Mouse (Mus musculus): Measurements from ENCODE around the gene Fkbp15. TPM values are rescaled to one million over a fixed set of nuclear protein-coding genes. Genes with fewer than 3 reads are reported as not detected.

Fkbp15 gene
- polyA plus RNA-seq, 1 experiment: 22.1 TPM

- no peaks in the 10 kb centered on the region for H3K9me3 ChIP-seq (replicated peaks; ENCODE audit: control insufficient read depth, insufficient read depth, low read length, poor library complexity, severe bottlenecking)
- no peak overlapping the region for H3K9ac ChIP-seq (ENCODE audit: low read depth, poor library complexity, severe bottlenecking)
- no peak overlapping the region for H3K27ac ChIP-seq (ENCODE audit: insufficient read depth, low read length)
- H3K36me3 ChIP-seq (ENCODE audit: control insufficient read depth, insufficient read depth, low read length, poor library complexity, severe bottlenecking): no peaks in the 10 kb centered on the region; the same call in 1 of the 2 replicates
- no peak overlapping the region for H3K4me3 ChIP-seq (ENCODE audit: low read depth, low read length)
- TF ChIP-seq POLR2A (IDR thresholded peaks at IDR 0.05; ENCODE audit: insufficient read depth, low read length) (no peak), CTCF (IDR thresholded peaks at IDR 0.05; ENCODE audit: low read depth, low read length) (no peak), EP300 (IDR thresholded peaks at IDR 0.05; ENCODE audit: insufficient read depth, low read depth, low read length) (no peak)
- H3K4me1 ChIP-seq (ENCODE audit: control insufficient read depth, insufficient read depth, low read length): peaks cover 6% of the 10 kb centered on the region
- no peaks in the 10 kb centered on the region for H3K27me3 ChIP-seq (ENCODE audit: control insufficient read depth, insufficient read depth, low read length, poor library complexity, severe bottlenecking)
Measured at GRCm38 (mm10) chr4:62302795-62303194, 57.6 kb downstream of the Fkbp15 start.

GRCm38 (mm10) chr4:62300001-62300400 is 60.3 kb downstream of the Fkbp15 start:
- no peaks in the 10 kb centered on the region for H3K9me3 ChIP-seq (replicated peaks; ENCODE audit: control insufficient read depth, insufficient read depth, low read length, poor library complexity, severe bottlenecking)
- peaks cover 3% of the 10 kb centered on the region; the same call in 1 of the 2 replicates for H3K36me3 ChIP-seq (ENCODE audit: control insufficient read depth, insufficient read depth, low read length, poor library complexity, severe bottlenecking)
- no peaks in the 10 kb centered on the region for H3K27me3 ChIP-seq (ENCODE audit: control insufficient read depth, insufficient read depth, low read length, poor library complexity, severe bottlenecking)
- no peaks in the 10 kb centered on the region for H3K4me1 ChIP-seq (ENCODE audit: control insufficient read depth, insufficient read depth, low read length)
- no peak overlapping the region for H3K27ac ChIP-seq (ENCODE audit: insufficient read depth, low read length)
- no peak overlapping the region for H3K4me3 ChIP-seq (ENCODE audit: low read depth, low read length)
- no peak overlapping the region for H3K9ac ChIP-seq (ENCODE audit: low read depth, poor library complexity, severe bottlenecking)
- no peak for TF ChIP-seq EP300 (IDR thresholded peaks at IDR 0.05; ENCODE audit: insufficient read depth, low read depth, low read length)
- TF ChIP-seq CTCF (IDR thresholded peaks at IDR 0.05; ENCODE audit: low read depth, low read length): no peak
- no peak for TF ChIP-seq POLR2A (IDR thresholded peaks at IDR 0.05; ENCODE audit: insufficient read depth, low read length)

- no peak for TF ChIP-seq POLR2A (IDR thresholded peaks at IDR 0.05; ENCODE audit: insufficient read depth, low read length)
- no peak for TF ChIP-seq EP300 (IDR thresholded peaks at IDR 0.05; ENCODE audit: insufficient read depth, low read depth, low read length)
- no peak for TF ChIP-seq CTCF (IDR thresholded peaks at IDR 0.05; ENCODE audit: low read depth, low read length)
- Histone ChIP-seq H3K9me3 (replicated peaks; ENCODE audit: control insufficient read depth, insufficient read depth, low read length, poor library complexity, severe bottlenecking) (no peaks in the 10 kb centered on the region), H3K27me3 (ENCODE audit: control insufficient read depth, insufficient read depth, low read length, poor library complexity, severe bottlenecking) (no peaks in the 10 kb centered on the region), H3K4me3 (ENCODE audit: low read depth, low read length) (no peak overlapping the region), H3K36me3 (ENCODE audit: control insufficient read depth, insufficient read depth, low read length, poor library complexity, severe bottlenecking) (0 out of 2 replicates have a peak, but pooled peaks cover 3% of the 10 kb centered on the region), H3K27ac (ENCODE audit: insufficient read depth, low read length) (no peak overlapping the region), H3K9ac (ENCODE audit: low read depth, poor library complexity, severe bottlenecking) (no peak overlapping the region), H3K4me1 (ENCODE audit: control insufficient read depth, insufficient read depth, low read length) (no peaks in the 10 kb centered on the region)
Measured at GRCm38 (mm10) chr4:62297280-62298130, 62.8 kb downstream of the Fkbp15 start.

DNA sequence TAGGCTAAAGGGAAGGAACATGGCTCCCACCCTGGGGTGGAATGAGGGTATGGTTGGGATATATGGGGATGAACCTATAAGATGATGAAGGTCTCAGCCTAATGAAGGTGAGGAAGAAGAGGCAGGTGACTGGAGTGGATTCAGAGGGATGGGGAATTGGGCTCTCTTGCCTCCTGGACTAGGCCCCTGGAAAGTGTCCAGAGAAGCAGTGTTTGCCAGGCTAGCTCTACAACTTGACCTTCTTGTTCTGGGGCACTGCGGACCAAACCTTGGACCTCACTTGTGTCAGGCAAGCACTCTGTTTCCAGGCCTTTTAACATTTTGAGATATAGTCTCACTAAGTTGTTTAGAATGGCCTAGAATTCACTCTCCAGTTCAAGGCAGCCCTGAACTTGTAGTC is 65.6 kb downstream of the Fkbp15 start:
- no peaks in the 10 kb centered on the region for H3K4me1 ChIP-seq (ENCODE audit: control insufficient read depth, insufficient read depth, low read length)
- H3K4me3 ChIP-seq (ENCODE audit: low read depth, low read length): no peak overlapping the region
- 0 out of 2 replicates have a peak, but pooled peaks cover 3% of the 10 kb centered on the region for H3K36me3 ChIP-seq (ENCODE audit: control insufficient read depth, insufficient read depth, low read length, poor library complexity, severe bottlenecking)
- no peaks in the 10 kb centered on the region for H3K27me3 ChIP-seq (ENCODE audit: control insufficient read depth, insufficient read depth, low read length, poor library complexity, severe bottlenecking)
- no peak overlapping the region for H3K27ac ChIP-seq (ENCODE audit: insufficient read depth, low read length)
- TF ChIP-seq CTCF (IDR thresholded peaks at IDR 0.05; ENCODE audit: low read depth, low read length): no peak
- no peak for TF ChIP-seq POLR2A (IDR thresholded peaks at IDR 0.05; ENCODE audit: insufficient read depth, low read length)
- no peak for TF ChIP-seq EP300 (IDR thresholded peaks at IDR 0.05; ENCODE audit: insufficient read depth, low read depth, low read length)
- H3K9me3 ChIP-seq (replicated peaks; ENCODE audit: control insufficient read depth, insufficient read depth, low read length, poor library complexity, severe bottlenecking): no peaks in the 10 kb centered on the region
- H3K9ac ChIP-seq (ENCODE audit: low read depth, poor library complexity, severe bottlenecking): no peak overlapping the region

GRCm38 (mm10) chr4:62293219-62293861 is 67.0 kb downstream of the Fkbp15 start:
- Histone ChIP-seq H3K4me3 (ENCODE audit: low read depth, low read length) (no peak overlapping the region), H3K4me1 (ENCODE audit: control insufficient read depth, insufficient read depth, low read length) (no peaks in the 10 kb centered on the region), H3K27me3 (ENCODE audit: control insufficient read depth, insufficient read depth, low read length, poor library complexity, severe bottlenecking) (no peaks in the 10 kb centered on the region), H3K9me3 (replicated peaks; ENCODE audit: control insufficient read depth, insufficient read depth, low read length, poor library complexity, severe bottlenecking) (no peaks in the 10 kb centered on the region), H3K36me3 (ENCODE audit: control insufficient read depth, insufficient read depth, low read length, poor library complexity, severe bottlenecking) (0 out of 2 replicates have a peak, but pooled peaks cover 3% of the 10 kb centered on the region), H3K9ac (ENCODE audit: low read depth, poor library complexity, severe bottlenecking) (no peak overlapping the region), H3K27ac (ENCODE audit: insufficient read depth, low read length) (no peak overlapping the region)
- TF ChIP-seq CTCF (IDR thresholded peaks at IDR 0.05; ENCODE audit: low read depth, low read length) (no peak), EP300 (IDR thresholded peaks at IDR 0.05; ENCODE audit: insufficient read depth, low read depth, low read length) (no peak), POLR2A (IDR thresholded peaks at IDR 0.05; ENCODE audit: insufficient read depth, low read length) (no peak)
